Mouse (Mus musculus): ENCODE results near the gene Rcor1. TPM values are rescaled to one million over a fixed set of nuclear protein-coding genes. Genes with fewer than 3 reads are reported as not detected.
A peak's percentile ranks its signal among the peaks of the same experiment; 100 is the strongest.

Rcor1 gene
- polyA plus RNA-seq, 1 experiment from 2014 or later = 13.2 TPM

DNA sequence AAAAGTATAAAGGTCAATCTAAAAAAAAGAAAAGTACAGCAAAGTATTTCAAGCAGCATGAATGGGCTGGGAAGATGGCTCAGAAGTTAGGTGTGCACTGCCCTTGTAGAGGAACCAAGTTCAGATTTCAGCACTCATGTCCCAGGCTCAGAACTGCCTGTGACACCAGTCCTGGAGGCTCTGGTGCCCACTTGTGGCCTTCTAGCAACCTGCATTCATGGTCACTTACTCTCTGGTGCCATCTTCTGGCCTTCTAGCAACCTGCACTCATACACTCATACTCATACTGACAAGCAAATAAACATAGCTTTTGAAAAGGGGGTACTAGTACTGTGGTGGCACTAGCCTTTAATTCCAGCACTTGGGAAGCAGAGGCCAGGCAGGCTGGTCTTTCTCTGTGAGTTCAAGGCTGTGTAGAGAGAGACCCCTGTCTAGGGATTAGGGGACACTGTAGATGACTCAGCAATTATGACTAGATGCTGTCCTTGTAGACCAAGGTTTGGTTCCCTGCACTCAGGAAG is 83.2 kb downstream of the Rcor1 start:
- DNase-seq (ENCODE audit: low spot score) (peak; percentile 35), ATAC-seq (ENCODE audit: low FRiP score) (no peak)
- Histone ChIP-seq H3K27ac (ENCODE audit: low read depth, low read length) (no peak overlapping the region), H3K9me3 (ENCODE audit: control insufficient read depth, low read length) (no peaks in the 10 kb centered on the region), H3K27me3 (ENCODE audit: control insufficient read depth, insufficient read depth, low read length) (no peaks in the 10 kb centered on the region), H3K4me1 (replicated peaks; ENCODE audit: control insufficient read depth, insufficient read depth, low read length) (no peaks in the 10 kb centered on the region; the same call in 1 of the 2 replicates), H3K4me2 (replicated peaks; ENCODE audit: low read depth, low read length) (no peak overlapping the region), H3K4me3 (ENCODE audit: low read depth, low read length) (no peak overlapping the region), H3K36me3 (ENCODE audit: control insufficient read depth, insufficient read depth, low read length) (no peaks in the 10 kb centered on the region), H3K9ac (ENCODE audit: low read depth, low read length) (no peak overlapping the region)

DNA sequence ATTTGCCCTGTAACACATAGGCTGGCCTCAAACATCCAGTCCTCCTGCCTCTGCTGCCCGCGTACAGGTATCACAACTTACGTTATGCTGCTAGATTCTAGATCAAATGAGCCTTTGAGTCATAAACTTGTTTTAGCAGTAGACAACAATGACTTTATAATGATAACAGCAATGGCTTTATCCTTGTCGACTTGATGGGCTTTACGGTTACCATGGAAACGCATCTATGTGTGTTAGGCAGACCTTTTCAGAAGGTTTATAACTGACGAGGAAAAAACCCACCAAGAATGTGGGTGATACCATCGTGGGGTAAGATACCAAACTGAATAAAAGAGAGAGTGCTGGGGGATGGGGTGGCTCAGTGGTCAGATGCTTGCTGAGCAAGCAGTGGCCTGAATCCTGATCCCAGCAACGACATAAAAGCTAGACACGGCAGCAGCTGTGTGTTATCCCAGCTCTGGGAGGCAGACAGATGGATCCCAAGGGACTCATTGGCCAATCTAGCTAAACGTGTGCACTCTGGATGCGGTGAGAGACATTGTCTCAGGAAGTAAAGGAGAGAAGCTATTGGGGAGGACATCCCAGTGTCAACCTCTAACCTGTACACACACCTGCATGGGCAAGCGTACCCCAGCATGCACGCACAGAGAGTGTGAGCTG is 85.6 kb downstream of the Rcor1 start:
- H3K4me2 ChIP-seq (replicated peaks; ENCODE audit: low read depth, low read length) = no peak overlapping the region
- 79% methylated on average over 14 of the region's 14 CpGs for WGBS
- H3K36me3 ChIP-seq (ENCODE audit: control insufficient read depth, insufficient read depth, low read length) = no peaks in the 10 kb centered on the region
- H3K9ac ChIP-seq (ENCODE audit: low read depth, low read length) = no peak overlapping the region
- H3K27me3 ChIP-seq (ENCODE audit: control insufficient read depth, insufficient read depth, low read length) = no peaks in the 10 kb centered on the region
- no peaks in the 10 kb centered on the region for H3K4me1 ChIP-seq (replicated peaks; ENCODE audit: control insufficient read depth, insufficient read depth, low read length)
- ATAC-seq (ENCODE audit: low FRiP score) = no peak
- no peak for DNase-seq (ENCODE audit: low spot score)
- no peak overlapping the region for H3K27ac ChIP-seq (ENCODE audit: low read depth, low read length)
- no peak overlapping the region for H3K4me3 ChIP-seq (ENCODE audit: low read depth, low read length)
- H3K9me3 ChIP-seq (ENCODE audit: control insufficient read depth, low read length) = no peaks in the 10 kb centered on the region

DNA sequence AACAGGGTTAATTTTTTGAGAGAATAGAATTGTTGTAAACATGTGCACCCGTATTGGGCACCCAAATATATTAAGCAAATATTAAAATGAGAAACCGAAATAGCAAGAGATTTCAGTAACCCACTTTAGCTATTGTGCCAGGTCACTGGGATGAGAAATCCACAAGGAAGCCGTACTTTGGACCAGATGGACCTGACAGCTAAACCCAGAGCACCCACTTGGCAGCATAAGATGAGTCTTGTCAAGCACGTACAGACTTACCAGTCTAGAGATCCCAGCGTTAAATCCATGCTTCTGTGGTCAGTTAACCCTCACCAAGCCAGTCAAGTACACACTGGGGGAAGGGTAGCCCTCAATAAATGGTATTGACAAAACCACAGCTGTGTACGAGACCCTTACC is 86.5 kb downstream of the Rcor1 start:
- no peak overlapping the region for H3K4me2 ChIP-seq (replicated peaks; ENCODE audit: low read depth, low read length)
- no peaks in the 10 kb centered on the region for H3K36me3 ChIP-seq (ENCODE audit: control insufficient read depth, insufficient read depth, low read length)
- ATAC-seq (ENCODE audit: low FRiP score) (no peak), DNase-seq (ENCODE audit: low spot score) (no peak)
- H3K27ac ChIP-seq (ENCODE audit: low read depth, low read length) = no peak overlapping the region
- H3K27me3 ChIP-seq (ENCODE audit: control insufficient read depth, insufficient read depth, low read length) = no peaks in the 10 kb centered on the region
- no peaks in the 10 kb centered on the region for H3K4me1 ChIP-seq (replicated peaks; ENCODE audit: control insufficient read depth, insufficient read depth, low read length)
- WGBS = 90% methylated on average over 6 of the region's 6 CpGs
- no peaks in the 10 kb centered on the region for H3K9me3 ChIP-seq (ENCODE audit: control insufficient read depth, low read length)
- H3K9ac ChIP-seq (ENCODE audit: low read depth, low read length) = no peak overlapping the region
- H3K4me3 ChIP-seq (ENCODE audit: low read depth, low read length) = no peak overlapping the region

DNA sequence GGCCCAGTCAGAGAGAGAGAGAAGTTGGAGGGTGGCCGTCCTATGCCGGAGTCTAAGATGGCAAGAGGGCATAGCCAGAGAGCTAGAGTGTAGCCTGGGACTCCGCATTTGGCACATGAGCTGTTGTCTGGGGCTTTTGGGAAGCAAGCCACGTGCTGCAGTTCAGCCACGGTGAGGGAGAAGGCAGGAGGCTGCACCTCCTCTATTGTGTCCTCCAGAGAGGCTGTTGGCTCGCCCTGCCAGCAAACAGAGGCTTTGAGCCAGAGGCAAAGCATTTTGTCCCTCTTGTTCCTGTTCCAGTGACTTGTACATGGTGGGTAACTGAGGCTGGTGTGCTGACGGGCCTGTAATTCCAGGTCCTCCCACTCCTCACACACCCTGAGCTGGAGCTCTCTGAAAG is 95.0 kb downstream of the Rcor1 start:
- Histone ChIP-seq H3K27ac (ENCODE audit: low read depth, low read length) (no peak overlapping the region), H3K4me2 (replicated peaks; ENCODE audit: low read depth, low read length) (no peak overlapping the region), H3K9me3 (ENCODE audit: control insufficient read depth, low read length) (no peaks in the 10 kb centered on the region), H3K27me3 (ENCODE audit: control insufficient read depth, insufficient read depth, low read length) (no peaks in the 10 kb centered on the region), H3K4me3 (ENCODE audit: low read depth, low read length) (no peak overlapping the region), H3K36me3 (ENCODE audit: control insufficient read depth, insufficient read depth, low read length) (no peaks in the 10 kb centered on the region), H3K4me1 (replicated peaks; ENCODE audit: control insufficient read depth, insufficient read depth, low read length) (no peaks in the 10 kb centered on the region), H3K9ac (ENCODE audit: low read depth, low read length) (no peak overlapping the region)
- WGBS = 85% methylated on average over 7 of the region's 7 CpGs
- DNase-seq (ENCODE audit: low spot score) (no peak), ATAC-seq (ENCODE audit: low FRiP score) (no peak)

DNA sequence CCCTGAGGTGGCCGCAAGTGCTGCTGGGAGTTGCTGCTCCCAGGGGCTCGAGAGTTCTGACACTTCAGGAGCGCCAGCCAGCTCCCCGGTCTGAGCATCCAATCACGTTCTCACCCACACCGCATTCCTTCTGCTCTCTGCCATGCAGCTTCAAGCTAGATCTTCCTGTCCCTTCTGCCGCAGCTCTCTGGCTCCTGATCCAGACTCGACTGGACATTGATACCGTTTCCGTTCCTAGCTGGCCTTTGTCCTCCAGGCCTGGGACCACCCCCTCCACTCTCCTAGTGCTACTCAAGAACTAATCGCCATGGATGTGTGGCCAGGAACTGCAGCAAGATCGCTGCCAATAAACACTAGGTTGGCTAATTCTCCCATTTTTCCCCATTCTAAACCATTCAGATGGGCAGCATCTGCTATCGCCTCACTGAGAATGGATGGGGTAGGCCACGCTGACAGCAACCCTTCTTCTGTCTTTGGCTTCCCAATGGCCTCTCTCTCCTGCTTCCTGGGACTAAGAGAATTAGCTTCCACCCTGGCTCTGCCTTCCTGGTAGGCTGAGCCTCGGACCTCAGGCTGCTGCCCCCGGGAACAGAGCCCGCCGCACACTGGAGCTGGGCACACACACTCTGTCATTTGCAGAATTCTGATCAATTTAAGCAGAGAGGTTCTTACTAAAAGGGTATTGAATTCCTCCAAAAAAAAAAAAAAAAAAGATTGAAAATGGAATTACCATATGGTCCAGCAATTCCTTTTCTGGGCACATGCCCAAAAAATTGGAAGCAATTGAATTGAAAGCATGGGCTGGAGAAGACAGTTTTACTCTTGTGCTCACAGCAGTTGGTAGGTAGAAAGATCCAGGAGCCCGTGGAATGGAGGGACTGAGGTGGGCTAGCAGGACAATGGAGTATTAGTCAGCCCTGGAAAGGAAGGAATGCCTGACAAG is 95.9 kb downstream of the Rcor1 start:
- no peak overlapping the region for H3K27ac ChIP-seq (ENCODE audit: low read depth, low read length)
- ATAC-seq (ENCODE audit: low FRiP score) = no peak

DNA sequence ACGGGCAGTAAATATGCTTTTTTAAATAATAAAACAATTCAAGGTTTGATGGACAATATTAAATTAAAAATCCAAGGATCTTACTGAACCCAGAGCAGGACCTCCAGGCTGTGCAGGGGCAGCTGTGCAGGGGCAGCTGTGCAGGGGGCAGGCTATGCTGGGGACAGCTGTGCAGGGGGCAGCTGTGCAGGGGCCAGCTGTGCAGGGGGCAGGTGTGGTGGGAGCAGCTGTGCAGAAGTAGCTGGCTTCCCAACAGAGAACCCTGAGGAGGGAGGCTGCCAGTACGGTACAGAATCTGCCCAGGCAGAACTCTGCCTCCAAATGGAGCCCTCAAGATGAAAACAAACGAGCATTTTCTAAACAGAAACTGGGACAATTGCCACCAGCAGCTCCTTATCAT is 96.8 kb downstream of the Rcor1 start:
- no peak overlapping the region for H3K9ac ChIP-seq (ENCODE audit: low read depth, low read length)
- DNase-seq (ENCODE audit: low spot score) = no peak
- H3K36me3 ChIP-seq (ENCODE audit: control insufficient read depth, insufficient read depth, low read length) = no peaks in the 10 kb centered on the region
- H3K9me3 ChIP-seq (ENCODE audit: control insufficient read depth, low read length) = no peaks in the 10 kb centered on the region
- no peak for ATAC-seq (ENCODE audit: low FRiP score)
- H3K4me3 ChIP-seq (ENCODE audit: low read depth, low read length) = no peak overlapping the region
- no peaks in the 10 kb centered on the region for H3K27me3 ChIP-seq (ENCODE audit: control insufficient read depth, insufficient read depth, low read length)
- H3K27ac ChIP-seq (ENCODE audit: low read depth, low read length) = no peak overlapping the region
- H3K4me1 ChIP-seq (replicated peaks; ENCODE audit: control insufficient read depth, insufficient read depth, low read length) = no peaks in the 10 kb centered on the region
- WGBS = 81% methylated on average over 3 of the region's 3 CpGs
- H3K4me2 ChIP-seq (replicated peaks; ENCODE audit: low read depth, low read length) = no peak overlapping the region

More for the DNA sequence above, 95.9 kb downstream of the Rcor1 start:
- Histone ChIP-seq H3K36me3 (ENCODE audit: control insufficient read depth, insufficient read depth, low read length) (no peaks in the 10 kb centered on the region), H3K9me3 (ENCODE audit: control insufficient read depth, low read length) (no peaks in the 10 kb centered on the region), H3K4me1 (replicated peaks; ENCODE audit: control insufficient read depth, insufficient read depth, low read length) (no peaks in the 10 kb centered on the region), H3K4me2 (replicated peaks; ENCODE audit: low read depth, low read length) (no peak overlapping the region), H3K9ac (ENCODE audit: low read depth, low read length) (no peak overlapping the region), H3K27me3 (ENCODE audit: control insufficient read depth, insufficient read depth, low read length) (no peaks in the 10 kb centered on the region), H3K4me3 (ENCODE audit: low read depth, low read length) (no peak overlapping the region)
- 74% methylated on average over 19 of the region's 19 CpGs for WGBS
- no peak for DNase-seq (ENCODE audit: low spot score)

DNA sequence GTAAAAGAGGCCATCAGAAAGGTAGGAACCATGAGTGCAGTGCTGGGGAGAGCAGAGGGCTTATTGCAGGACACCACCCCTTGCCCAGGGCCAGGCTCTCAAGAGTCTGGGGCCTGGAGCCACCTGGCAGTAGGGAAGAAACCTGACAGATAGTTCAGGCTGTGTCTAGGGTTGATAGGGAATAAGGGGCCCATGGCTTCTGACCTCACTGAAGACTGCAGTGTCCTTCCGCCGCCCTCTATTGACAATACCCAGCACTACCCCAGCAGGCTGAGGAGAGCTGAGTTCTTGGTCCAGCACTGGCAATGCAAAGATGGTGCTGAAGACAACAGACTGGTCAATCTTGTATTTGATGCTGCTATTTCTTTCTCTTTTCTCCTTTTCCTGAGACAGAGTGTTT is 97.9 kb downstream of the Rcor1 start:
- no peak for ATAC-seq (ENCODE audit: low FRiP score)
- H3K36me3 ChIP-seq (ENCODE audit: control insufficient read depth, insufficient read depth, low read length) = no peaks in the 10 kb centered on the region
- DNase-seq (ENCODE audit: low spot score) = no peak
- H3K4me3 ChIP-seq (ENCODE audit: low read depth, low read length) = no peak overlapping the region
- H3K27ac ChIP-seq (ENCODE audit: low read depth, low read length) = no peak overlapping the region
- H3K4me1 ChIP-seq (replicated peaks; ENCODE audit: control insufficient read depth, insufficient read depth, low read length) = no peaks in the 10 kb centered on the region
- 62% methylated on average over 2 of the region's 2 CpGs for WGBS
- no peaks in the 10 kb centered on the region for H3K9me3 ChIP-seq (ENCODE audit: control insufficient read depth, low read length)
- H3K27me3 ChIP-seq (ENCODE audit: control insufficient read depth, insufficient read depth, low read length) = no peaks in the 10 kb centered on the region
- H3K9ac ChIP-seq (ENCODE audit: low read depth, low read length) = no peak overlapping the region
- H3K4me2 ChIP-seq (replicated peaks; ENCODE audit: low read depth, low read length) = no peak overlapping the region

DNA sequence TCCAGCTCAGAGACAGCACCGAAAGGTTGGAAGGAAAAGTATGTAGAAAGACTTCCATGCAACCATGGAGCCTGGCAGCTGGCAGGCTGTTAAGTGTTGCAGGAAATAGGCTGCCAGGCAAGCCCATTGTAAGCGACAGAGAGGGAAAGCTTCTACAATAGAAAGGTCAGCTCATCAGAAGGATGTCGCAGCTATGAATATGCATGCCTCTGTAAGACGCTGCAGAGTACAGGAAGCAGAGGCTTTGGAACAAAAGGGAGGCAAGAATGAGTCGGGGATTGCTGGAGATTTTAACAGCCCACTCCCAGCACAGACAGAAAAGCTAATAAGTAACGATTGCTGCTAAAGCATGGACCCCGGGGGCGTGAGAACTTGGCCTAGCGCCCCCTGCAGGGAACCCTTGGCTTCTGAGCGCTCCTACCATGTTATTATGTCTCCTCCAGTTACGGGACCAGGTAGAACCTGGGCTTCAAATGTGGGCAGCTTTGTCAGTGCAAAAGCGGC is 103.9 kb downstream of the Rcor1 start:
- peak; percentile 82 for ATAC-seq (ENCODE audit: low FRiP score)
- Histone ChIP-seq H3K36me3 (ENCODE audit: control insufficient read depth, insufficient read depth, low read length) (no peaks in the 10 kb centered on the region), H3K4me2 (replicated peaks; ENCODE audit: low read depth, low read length) (peak overlapping the region; percentile 24), H3K4me1 (replicated peaks; ENCODE audit: control insufficient read depth, insufficient read depth, low read length) (peaks cover 19% of the 10 kb centered on the region), H3K9ac (ENCODE audit: low read depth, low read length) (no peak overlapping the region), H3K27me3 (ENCODE audit: control insufficient read depth, insufficient read depth, low read length) (no peaks in the 10 kb centered on the region), H3K9me3 (ENCODE audit: control insufficient read depth, low read length) (no peaks in the 10 kb centered on the region), H3K4me3 (ENCODE audit: low read depth, low read length) (no peak overlapping the region), H3K27ac (ENCODE audit: low read depth, low read length) (peak overlapping the region; percentile 82)
- peak; percentile 85 for DNase-seq (ENCODE audit: low spot score)
- WGBS = 10% methylated on average over 12 of the region's 12 CpGs

Measured in hindbrain, embryonic 11.5 days (tissue).